In genomic region chr11:63968388-63969035, GRCm38 (mm10) we compare ENCODE assay signal across 13 mouse cellular contexts. TPM values are rescaled to one million over a fixed set of nuclear protein-coding genes. Genes with fewer than 3 reads are reported as not detected.
DNase-seq lines count a peak whose midpoint lies in the region; ATAC-seq and TF ChIP-seq lines count a peak whose summit lies in the region.
"Had no signal": no experiment of that assay in that cellular context is flagged by ENCODE, and none has a peak within 500 bp of the region (broad histone marks: within the 10 kb centered on the region; RNA-seq: fewer than 3 reads in every experiment).

No protein-coding gene starts in this region.

- peaks cover 21% of the 10 kb centered on the region for H3K4me1 ChIP-seq in forebrain, embryonic 15.5 days
- H3K4me1 ChIP-seq in stomach, embryonic 15.5 days: peaks cover 23% of the 10 kb centered on the region

- no peaks in the 10 kb centered on the region for H3K27me3 ChIP-seq in forebrain, embryonic 15.5 days
- 0 out of 2 replicates have a peak, but pooled peaks cover 2% of the 10 kb centered on the region for H3K27me3 ChIP-seq in stomach, embryonic 15.5 days (replicated peaks)
- H3K27me3 ChIP-seq: embryonic facial prominence, embryonic 12.5 days; heart, embryonic 15.5 days had no signal

- no peaks in the 10 kb centered on the region for H3K9me3 ChIP-seq in forebrain, embryonic 15.5 days
- H3K9me3 ChIP-seq in stomach, embryonic 15.5 days: no peaks in the 10 kb centered on the region
- H3K9me3 ChIP-seq: embryonic facial prominence, embryonic 12.5 days; heart, embryonic 15.5 days had no signal

- no peak for DNase-seq in layer of hippocampus, adult 2 months (ENCODE audit: low spot score in 2 of 2)
- no peak for DNase-seq in layer of hippocampus, postnatal 14 days (ENCODE audit: low spot score in 2 of 2)
- no peak for DNase-seq in adrenal gland, postnatal 25 days
- DNase-seq in testis, postnatal 14 days (ENCODE audit: low spot score): no peak
- DNase-seq: kidney, adult 18-20 months; lung, adult 2 months; right cerebral cortex, postnatal 14 days had no signal

- no peak for ATAC-seq in forebrain, embryonic 15.5 days (replicated peaks)
- ATAC-seq in megakaryocyte-erythroid progenitor cell, adult 5-6 weeks (replicated peaks; ENCODE audit: low FRiP score, low TSS enrichment, poor library complexity, severe bottlenecking): peak; percentile 64
- ATAC-seq in stomach, embryonic 15.5 days (ENCODE audit: insufficient read depth, low FRiP score, low read depth): no peak
- ATAC-seq in CD4-positive, CD25-positive, alpha-beta regulatory T cell, adult 4 months: no peak

- H3K36me3 ChIP-seq in forebrain, embryonic 15.5 days: no peaks in the 10 kb centered on the region
- 0 out of 2 replicates have a peak, but pooled peaks cover 2% of the 10 kb centered on the region for H3K36me3 ChIP-seq in stomach, embryonic 15.5 days

- no peak overlapping the region for H3K9ac ChIP-seq in forebrain, embryonic 15.5 days (replicated peaks)
- H3K9ac ChIP-seq in stomach, embryonic 15.5 days: no peak overlapping the region
- H3K9ac ChIP-seq: embryonic facial prominence, embryonic 12.5 days; heart, embryonic 15.5 days had no signal

- no peak for TF ChIP-seq CTCF in layer of hippocampus, adult 2 months (conservative IDR thresholded peaks at IDR 0.05)

- no peak overlapping the region for H3K4me2 ChIP-seq in forebrain, embryonic 15.5 days (replicated peaks)
- H3K4me2 ChIP-seq in stomach, embryonic 15.5 days: no peak overlapping the region
- H3K4me2 ChIP-seq: embryonic facial prominence, embryonic 12.5 days; heart, embryonic 15.5 days had no signal

- no peak overlapping the region for H3K4me3 ChIP-seq in layer of hippocampus, adult 2 months
- no peak overlapping the region for H3K4me3 ChIP-seq in forebrain, embryonic 15.5 days
- no peak overlapping the region for H3K4me3 ChIP-seq in stomach, embryonic 15.5 days (replicated peaks)
- H3K4me3 ChIP-seq: embryonic facial prominence, embryonic 12.5 days; heart, embryonic 15.5 days had no signal

- H3K27ac ChIP-seq in layer of hippocampus, adult 2 months: peak overlapping the region; percentile 74; the same call in 1 of the 2 replicates
- H3K27ac ChIP-seq in forebrain, embryonic 15.5 days (replicated peaks): peak overlapping the region; percentile 56
- H3K27ac ChIP-seq in stomach, embryonic 15.5 days: peak overlapping the region; percentile 33; the same call in 1 of the 2 replicates
- H3K27ac ChIP-seq: embryonic facial prominence, embryonic 12.5 days; heart, embryonic 15.5 days had no signal

- 42% methylated on average over 3 of the region's 3 CpGs for WGBS in forebrain, embryonic 15.5 days
- WGBS in stomach, embryonic 15.5 days: 51% methylated on average over 3 of the region's 3 CpGs

RNA-seq across cellular contexts. Expression of gene Hs3st3b1, which starts 46.4 kb away (rescaled TPM):
- total RNA-seq in layer of hippocampus, adult 2 months (2021): under 1 TPM; 0.26 to 0.37 TPM
- under 1 TPM; 0.48 to 0.62 TPM for total RNA-seq in layer of hippocampus, postnatal 14 days (2021)
- 4.3 and 4.4 TPM in 2 replicates for polyA plus RNA-seq in forebrain, embryonic 15.5 days (2015; fragmentation: Nextera tagmentation; extraction: Ambion mirVana)
- total RNA-seq in megakaryocyte-erythroid progenitor cell, adult 5-6 weeks (2014; fragmentation: Nextera tagmentation): 0.22 TPM in 1 of 2 replicates, not detected in the other
- total RNA-seq in megakaryocyte-erythroid progenitor cell, adult 5-6 weeks (2017): 0.19 and 0.80 TPM in 2 replicates
- 7.9 and 9.9 TPM in 2 replicates for polyA plus RNA-seq in stomach, embryonic 15.5 days (2015; fragmentation: Nextera tagmentation; extraction: Ambion mirVana)
- 1 to 10 TPM; 1.7 to 2.2 TPM for polyA plus RNA-seq in CD4-positive, CD25-positive, alpha-beta regulatory T cell, adult 4 months (2017; shearing (Covaris generic))
- total RNA-seq in adrenal gland, postnatal 25 days (2021): 2.1 TPM in 2 replicates
